Mouse (Mus musculus) MEL (cell line): ENCODE results near the gene Mylk. TPM values are rescaled to one million over a fixed set of nuclear protein-coding genes. Genes with fewer than 3 reads are reported as not detected.

Source experiments
- DNase-seq: peaks from one replicate; pipeline ENCODE4 v3.0.0; 2011; ENCODE audit warnings: low read depth, low spot score
- H3K27ac ChIP-seq: 2 replicates; pipeline ENCODE4 v1.5.1; 2012; ENCODE audit warnings: low read depth, mild to moderate bottlenecking, control low read depth, low read length, moderate library complexity; ENCODE audit not compliant: control insufficient read depth
- H3K27me3 ChIP-seq, 2 experiments: fragments of 150-350 bp in 1 of 2; sonication (generic) in 1 of 2; 2 replicates each; pipeline ENCODE4 v1.6.1; 2012; ENCODE audit warnings: low read length in 2 of 2, mild to moderate bottlenecking in 2 of 2, improper control_type of control experiment in 1 of 2, moderate library complexity in 1 of 2; ENCODE audit not compliant: insufficient read depth in 2 of 2, control insufficient read depth in 1 of 2
- H3K36me3 ChIP-seq, 2 experiments: 2 replicates each; pipeline ENCODE4 v1.6.1; 2012 to 2014; ENCODE audit warnings: low read length in 2 of 2, improper control_type of control experiment in 1 of 2, inconsistent platforms in 1 of 2, mild to moderate bottlenecking in 1 of 2; ENCODE audit not compliant: insufficient read depth in 2 of 2, control insufficient read depth in 1 of 2
- H3K4me1 ChIP-seq, 2 experiments: fragments of 150-350 bp in 1 of 2; sonication (generic) in 1 of 2; 2 replicates each; pipeline ENCODE4 v1.6.1; 2012; ENCODE audit warnings: low read length in 2 of 2, improper control_type of control experiment in 1 of 2, mild to moderate bottlenecking in 1 of 2; ENCODE audit not compliant: insufficient read depth in 2 of 2, control insufficient read depth in 1 of 2
- H3K4me3 ChIP-seq, 2 experiments: fragments of 150-350 bp in 1 of 2; sonication (generic) in 1 of 2; 2 replicates each; pipeline ENCODE4 v1.5.1; 2012; ENCODE audit warnings: low read depth in 2 of 2, low read length in 2 of 2, mild to moderate bottlenecking in 2 of 2, moderate library complexity in 2 of 2, control low read depth in 1 of 2, improper control_type of control experiment in 1 of 2; ENCODE audit not compliant: control insufficient read depth in 1 of 2, insufficient read depth in 1 of 2
- H3K79me2 ChIP-seq: 2 replicates; pipeline ENCODE4 v1.6.1; 2012; ENCODE audit warnings: mild to moderate bottlenecking, low read length, moderate library complexity; ENCODE audit not compliant: control insufficient read depth, poor library complexity, insufficient read depth
- H3K9ac ChIP-seq: 2 replicates; pipeline ENCODE4 v1.6.1; 2012; ENCODE audit warnings: low read depth, mild to moderate bottlenecking, control low read depth, low read length, moderate library complexity; ENCODE audit not compliant: control insufficient read depth, poor library complexity, severe bottlenecking
- H3K9me3 ChIP-seq: fragments of 150-350 bp; sonication (generic); replicated peaks from 2 replicates; pipeline ENCODE4 v1.6.1; 2012; ENCODE audit warnings: mild to moderate bottlenecking, low read length, improper control_type of control experiment, moderate library complexity; ENCODE audit not compliant: insufficient read depth
- CHD2 ChIP-seq: IDR thresholded peaks from 2 replicates; pipeline ENCODE4 v1.6.1; 2011; ENCODE audit warnings: low read length, improper control_type of control experiment
- CTCF ChIP-seq, 3 experiments: IDR thresholded peaks in 2 of 3; conservative IDR thresholded peaks in 1 of 3; 2 replicates each; pipeline ENCODE4 v1.5.1; 2011 to 2012; ENCODE audit warnings: low read length in 3 of 3, low read depth in 2 of 3, mild to moderate bottlenecking in 2 of 3, improper control_type of control experiment in 1 of 3, inconsistent platforms in 1 of 3, mixed read lengths in 1 of 3, moderate library complexity in 1 of 3; ENCODE audit not compliant: control insufficient read depth in 1 of 3, insufficient read depth in 1 of 3, poor library complexity in 1 of 3, severe bottlenecking in 1 of 3
- E2F4 ChIP-seq: IDR thresholded peaks from 2 replicates; pipeline ENCODE4 v1.6.1; 2011; ENCODE audit warnings: low read depth, low read length, improper control_type of control experiment, borderline replicate concordance
- ELF1 ChIP-seq: IDR thresholded peaks from 2 replicates; pipeline ENCODE4 v1.6.1; 2014; ENCODE audit warnings: low read depth, mild to moderate bottlenecking, inconsistent platforms, low read length, improper control_type of control experiment, moderate library complexity
- EP300 ChIP-seq, 2 experiments: IDR thresholded peaks; 2 replicates each; pipeline ENCODE4 v1.6.1; 2011; ENCODE audit warnings: improper control_type of control experiment in 2 of 2, low read length in 2 of 2, low read depth in 1 of 2, mild to moderate bottlenecking in 1 of 2
- ETS1 ChIP-seq: IDR thresholded peaks from 2 replicates; pipeline ENCODE4 v1.6.1; 2012; ENCODE audit warnings: low read depth, mild to moderate bottlenecking, inconsistent platforms, low read length, improper control_type of control experiment, moderate library complexity
- KAT2A ChIP-seq: conservative IDR thresholded peaks from 2 replicates; pipeline ENCODE4 v1.6.1; 2012; ENCODE audit warnings: low read depth, low read length, improper control_type of control experiment, inconsistent platforms
- MEF2A ChIP-seq: IDR thresholded peaks from 2 replicates; pipeline ENCODE4 v1.6.1; 2014; ENCODE audit warnings: low read depth, mild to moderate bottlenecking, inconsistent platforms, low read length, improper control_type of control experiment; ENCODE audit not compliant: poor library complexity, insufficient replicate concordance, severe bottlenecking; ENCODE audit errors: extremely low read depth
- MYC ChIP-seq: IDR thresholded peaks from 2 replicates; pipeline ENCODE4 v1.6.1; 2011; ENCODE audit warnings: low read depth, mild to moderate bottlenecking, low read length, improper control_type of control experiment, moderate library complexity
- POLR2A ChIP-seq, 2 experiments: IDR thresholded peaks; 2 replicates each; pipeline ENCODE4 v1.6.1; 2011 to 2012; ENCODE audit warnings: low read length in 2 of 2, mild to moderate bottlenecking in 2 of 2, control low read depth in 1 of 2, improper control_type of control experiment in 1 of 2, low read depth in 1 of 2, moderate library complexity in 1 of 2; ENCODE audit not compliant: control insufficient read depth in 1 of 2, insufficient read depth in 1 of 2, poor library complexity in 1 of 2
- RCOR1 ChIP-seq: IDR thresholded peaks from 2 replicates; pipeline ENCODE4 v1.6.1; 2012; ENCODE audit warnings: low read depth, mild to moderate bottlenecking, inconsistent platforms, low read length, improper control_type of control experiment
- TAL1 ChIP-seq: IDR thresholded peaks from 2 replicates; pipeline ENCODE4 v1.6.1; 2012; ENCODE audit warnings: mild to moderate bottlenecking, inconsistent platforms, low read length, moderate library complexity, mixed read lengths
- USF1 ChIP-seq: IDR thresholded peaks from 2 replicates; pipeline ENCODE4 v1.6.1; 2014; ENCODE audit warnings: low read depth, mild to moderate bottlenecking, inconsistent platforms, low read length, improper control_type of control experiment, moderate library complexity
- ZC3H11A ChIP-seq: IDR thresholded peaks from 2 replicates; pipeline ENCODE4 v1.6.1; 2012; ENCODE audit warnings: low read depth, mild to moderate bottlenecking, inconsistent platforms, low read length, improper control_type of control experiment
- ZKSCAN1 ChIP-seq: IDR thresholded peaks from 2 replicates; pipeline ENCODE4 v1.6.1; 2012; ENCODE audit warnings: low read depth, mild to moderate bottlenecking, inconsistent platforms, low read length, improper control_type of control experiment, moderate library complexity
- polyA plus RNA-seq, 2 experiments: library from polyadenylated mRNA; stranded (reverse) in 1 of 2; unstranded in 1 of 2; fragments of >175 nt in 1 of 2; fragments of >200 nt in 1 of 2; gene quantifications; 2 replicates each; pipeline versions ENCODE4 v1.2.1 to v1.2.4; 2012; ENCODE audit warnings: low replicate concordance in 2 of 2, low read depth in 1 of 2; ENCODE audit not compliant: insufficient read length in 2 of 2, insufficient read depth in 1 of 2, missing spikeins in 1 of 2
- total RNA-seq: library from RNA; depleted of rRNA; stranded (reverse); fragments of 300-350 nt; gene quantifications from 2 replicates; pipeline ENCODE4 v1.2.3, GENCODE M21; 2012

The Mylk gene
- total and polyA plus RNA-seq, 3 experiments: not detected

DNA sequence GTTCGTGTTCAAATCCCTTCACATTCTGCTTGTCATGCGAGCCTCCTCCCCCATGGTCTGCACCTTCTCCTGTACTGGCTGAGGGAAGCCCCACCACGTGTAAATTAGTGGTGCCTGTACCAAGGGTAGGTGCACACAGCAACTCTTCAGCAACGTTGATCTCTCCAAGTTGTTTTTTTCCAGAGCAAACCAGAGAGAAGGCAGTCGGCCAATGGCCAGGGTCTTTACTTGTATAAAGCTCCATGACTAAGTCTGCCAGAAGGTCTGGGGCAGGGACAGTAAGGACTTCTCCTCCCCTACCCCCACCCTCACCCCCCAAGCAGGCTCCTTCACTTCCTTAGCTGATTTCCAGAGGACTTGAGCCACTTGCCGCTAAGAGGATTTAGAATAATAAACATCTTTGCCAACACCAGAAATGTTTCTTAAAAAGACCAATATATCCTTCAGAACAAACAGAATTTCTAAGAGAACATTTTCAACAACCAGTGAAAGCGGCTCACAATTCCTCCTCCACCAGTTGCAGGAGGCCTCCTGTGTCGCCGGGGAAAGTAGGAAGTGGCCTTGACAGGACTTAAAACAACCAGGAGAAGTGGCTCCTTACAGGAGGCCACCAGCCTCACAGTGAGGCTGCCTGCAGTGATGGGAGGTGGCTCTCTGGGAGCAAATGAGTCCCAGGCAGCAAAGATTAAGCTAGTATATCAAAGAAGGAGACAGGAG, 216.0 kb downstream of the Mylk start:
- Histone ChIP-seq H3K79me2 (no peaks in the 10 kb centered on the region), H3K36me3 (no peaks in the 10 kb centered on the region), H3K4me3 (no peak overlapping the region), H3K9me3 (no peaks in the 10 kb centered on the region), H3K27ac (no peak overlapping the region), H3K9ac (no peak overlapping the region), H3K4me1 (no peaks in the 10 kb centered on the region), H3K27me3 (no peaks in the 10 kb centered on the region)
- TF ChIP-seq ZC3H11A (no peak), RCOR1 (no peak), USF1 (no peak), ZKSCAN1 (no peak), TAL1 (no peak), KAT2A (no peak), E2F4 (no peak)
- no peak for DNase-seq

DNA sequence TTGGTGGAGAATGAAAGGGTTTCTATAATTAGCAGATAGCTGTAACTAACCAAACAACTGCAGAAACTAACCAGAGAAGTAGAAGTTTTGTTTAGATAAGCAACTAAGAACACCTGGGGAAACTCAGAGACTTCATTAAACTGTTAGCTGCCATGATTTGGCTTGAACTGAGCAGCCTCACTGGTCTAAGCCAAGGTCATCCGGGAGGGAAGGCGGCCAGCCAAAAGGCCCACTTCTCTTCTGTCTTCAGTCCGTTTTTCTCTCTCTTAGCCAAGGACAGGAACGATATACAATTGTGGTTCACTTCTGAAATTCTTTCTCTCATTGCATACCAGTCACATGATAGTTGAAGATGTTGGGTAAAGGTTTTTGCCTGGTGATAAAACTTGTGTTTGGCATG, 217.3 kb downstream of the Mylk start:
- Histone ChIP-seq H3K9ac (no peak overlapping the region), H3K79me2 (no peaks in the 10 kb centered on the region), H3K36me3 (no peaks in the 10 kb centered on the region), H3K9me3 (no peaks in the 10 kb centered on the region), H3K4me3 (no peak overlapping the region), H3K27ac (no peak overlapping the region), H3K4me1 (no peaks in the 10 kb centered on the region), H3K27me3 (no peaks in the 10 kb centered on the region)
- no peak for DNase-seq
- no peak for TF ChIP-seq CHD2
- TF ChIP-seq CTCF (IDR thresholded peaks at IDR 0.05 in 2 of 3, conservative IDR thresholded peaks at IDR 0.05 in 1 of 3; ENCODE audit: control insufficient read depth in 1 of 3, insufficient read depth in 1 of 3, low read depth in 2 of 3, low read length in 3 of 3, poor library complexity in 1 of 3, severe bottlenecking in 1 of 3): no peak
- no peak for TF ChIP-seq ETS1
- TF ChIP-seq POLR2A (IDR thresholded peaks at IDR 0.05; ENCODE audit: control insufficient read depth in 1 of 2, insufficient read depth in 1 of 2, low read depth in 1 of 2, low read length in 2 of 2, poor library complexity in 1 of 2): no peak

DNA sequence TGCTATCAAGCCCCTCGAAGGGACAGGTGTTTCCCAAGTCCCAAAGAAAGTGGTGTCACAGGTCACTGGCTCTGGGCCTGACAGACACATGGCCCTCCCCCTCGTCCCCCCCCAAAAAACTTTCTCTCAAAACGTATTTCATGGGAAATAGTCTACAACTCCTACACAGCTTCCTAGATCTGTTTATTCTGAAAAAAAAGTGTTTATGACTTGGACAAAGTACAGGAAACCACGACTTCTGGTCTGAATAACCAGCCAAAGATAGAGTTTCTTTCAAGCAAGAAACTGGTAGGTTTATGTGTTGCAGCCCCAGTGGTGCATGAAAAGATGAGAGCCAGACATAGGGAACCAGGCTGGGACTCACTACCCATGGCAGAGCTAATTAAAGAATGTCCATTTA, 218.0 kb downstream of the Mylk start:
- Histone ChIP-seq H3K79me2 (no peaks in the 10 kb centered on the region), H3K9me3 (no peaks in the 10 kb centered on the region), H3K4me3 (no peak overlapping the region), H3K36me3 (no peaks in the 10 kb centered on the region), H3K9ac (no peak overlapping the region), H3K27me3 (no peaks in the 10 kb centered on the region), H3K27ac (no peak overlapping the region), H3K4me1 (no peaks in the 10 kb centered on the region)
- no peak for DNase-seq
- TF ChIP-seq MEF2A (no peak), MYC (no peak), USF1 (no peak), TAL1 (no peak), CHD2 (no peak), ELF1 (no peak), EP300 (IDR thresholded peaks at IDR 0.05; ENCODE audit: low read depth in 1 of 2, low read length in 2 of 2) (no peak)
